Comparison of ENCODE assay signal across 20 mouse cellular contexts in the genomic region with DNA sequence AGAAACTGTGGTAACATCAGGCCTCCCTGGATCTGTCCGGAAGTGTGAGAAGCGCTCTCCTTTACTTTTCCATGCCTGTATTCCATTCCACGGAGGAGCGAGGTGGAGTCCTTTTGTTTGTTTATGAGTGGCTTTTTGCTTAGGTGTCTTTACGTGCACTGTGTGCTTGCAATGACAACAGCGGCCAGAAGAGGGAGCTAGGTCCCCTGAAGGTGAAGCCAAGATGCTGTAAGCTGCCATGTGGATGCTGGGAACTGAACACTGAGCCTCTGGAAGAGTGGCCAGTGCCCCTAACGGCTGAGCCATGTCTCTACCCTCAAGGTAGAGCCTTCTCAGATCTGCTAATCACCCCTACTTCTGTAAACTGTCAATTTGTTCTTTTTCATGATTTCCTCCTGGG. TPM values are rescaled to one million over a fixed set of nuclear protein-coding genes. Genes with fewer than 3 reads are reported as not detected.
DNase-seq lines count a peak whose midpoint lies in the region; ATAC-seq and TF ChIP-seq lines count a peak whose summit lies in the region.
"Had no signal": no experiment of that assay in that cellular context is flagged by ENCODE, and none has a peak within 500 bp of the region (broad histone marks: within the 10 kb centered on the region; RNA-seq: fewer than 3 reads in every experiment).

No protein-coding gene starts in this region.

- H3K27ac ChIP-seq in layer of hippocampus, adult 2 months: no peak overlapping the region
- H3K27ac ChIP-seq in thymus, adult 2 months (ENCODE audit: control insufficient read depth, insufficient read depth, low read length): no peak overlapping the region
- no peak overlapping the region for H3K27ac ChIP-seq in embryonic fibroblast, embryonic 13.5 days (ENCODE audit: insufficient read depth, low read length)
- H3K27ac ChIP-seq in gastrocnemius, adult 2 months: no peak overlapping the region
- H3K27ac ChIP-seq: forebrain, embryonic 15.5 days; heart, embryonic 13.5 days; limb, embryonic 12.5 days; midbrain, embryonic 12.5 days had no signal

- intact Hi-C loops in gastrocnemius, postnatal 14 days (cut with DNase I; ENCODE audit: low total_unique reads): loop anchor here (2.0 kb wide), 1 partner anchor 31 kb away; no protein-coding TSS in a partner anchor
- intact Hi-C loops in gastrocnemius, adult 2 months (cut with DNase I): no loop called here

- H3K27me3 ChIP-seq in thymus, adult 2 months (ENCODE audit: control insufficient read depth, insufficient read depth, low read length): no peaks in the 10 kb centered on the region
- H3K27me3 ChIP-seq: forebrain, embryonic 15.5 days; heart, embryonic 13.5 days; limb, embryonic 12.5 days; midbrain, embryonic 12.5 days had no signal

- H3K4me3 ChIP-seq in layer of hippocampus, adult 2 months: no peak overlapping the region
- H3K4me3 ChIP-seq in thymus, adult 2 months (ENCODE audit: control insufficient read depth, insufficient read depth, low read length): no peak overlapping the region
- H3K4me3 ChIP-seq in embryonic fibroblast, embryonic 13.5 days (ENCODE audit: insufficient read depth, low read length): no peak overlapping the region
- no peak overlapping the region for H3K4me3 ChIP-seq in gastrocnemius, adult 2 months
- H3K4me3 ChIP-seq: forebrain, embryonic 15.5 days; heart, embryonic 13.5 days; limb, embryonic 12.5 days; midbrain, embryonic 12.5 days had no signal

- H3K4me1 ChIP-seq in thymus, adult 2 months (replicated peaks; ENCODE audit: control insufficient read depth, insufficient read depth, low read length): no peaks in the 10 kb centered on the region
- no peaks in the 10 kb centered on the region for H3K4me1 ChIP-seq in embryonic fibroblast, embryonic 13.5 days (ENCODE audit: control insufficient read depth, insufficient read depth, low read length)
- H3K4me1 ChIP-seq: forebrain, embryonic 15.5 days; midbrain, embryonic 12.5 days had no signal

- 90% methylated on average over 7 of the region's 7 CpGs for WGBS in thymus, adult 2 months

- DNase-seq in layer of hippocampus, adult 2 months (ENCODE audit: low spot score in 2 of 2): no peak
- DNase-seq in layer of hippocampus, adult 8-10 months (ENCODE audit: low spot score in 2 of 2): no peak
- peak; percentile 44 for DNase-seq in thymus, postnatal 4 days
- no peak for DNase-seq in thymus, adult 2 months
- DNase-seq in gastrocnemius, postnatal 14 days: no peak
- DNase-seq in gastrocnemius, adult 2 months: no peak
- DNase-seq: adrenal gland, postnatal 25 days; cerebellum, adult 11-12 months; gastrocnemius, postnatal 10 days; kidney, adult 11 months; kidney, postnatal 4 days had no signal

- H3K36me3 ChIP-seq in thymus, adult 2 months (ENCODE audit: control insufficient read depth, insufficient read depth, low read length): no peaks in the 10 kb centered on the region
- H3K36me3 ChIP-seq: forebrain, embryonic 15.5 days; heart, embryonic 13.5 days; limb, embryonic 12.5 days; midbrain, embryonic 12.5 days had no signal

- peak; percentile 52 for TF ChIP-seq CTCF in layer of hippocampus, adult 2 months (conservative IDR thresholded peaks at IDR 0.05)
- no peak for TF ChIP-seq CTCF in thymus, adult 2 months (IDR thresholded peaks at IDR 0.05; ENCODE audit: borderline replicate concordance, control insufficient read depth, extremely low read depth, insufficient read depth, low read length, poor library complexity)
- peak; percentile 29; the same call in 1 of the 2 replicates for TF ChIP-seq CTCF in embryonic fibroblast, embryonic 13.5 days (IDR thresholded peaks at IDR 0.05; ENCODE audit: borderline replicate concordance, insufficient read depth, low read length)
- TF ChIP-seq CTCF in gastrocnemius, adult 2 months (IDR thresholded peaks at IDR 0.05): no peak

- no peak for ATAC-seq in activated CD4-positive, CD25-positive, alpha-beta regulatory T cell, adult 4 months
- ATAC-seq: forebrain, embryonic 15.5 days had no signal

- no peak for TF ChIP-seq POLR2A in thymus, adult 2 months (IDR thresholded peaks at IDR 0.05; ENCODE audit: control insufficient read depth, extremely low read depth, insufficient read depth, low read length, poor library complexity)
- TF ChIP-seq POLR2A in embryonic fibroblast, embryonic 13.5 days (IDR thresholded peaks at IDR 0.05; ENCODE audit: low read depth, low read length): no peak

RNA-seq across cellular contexts. Expression of a gene that starts 19.8 kb away (rescaled TPM):
- not detected for total RNA-seq in layer of hippocampus, adult 2 months (2021)
- under 1 TPM in 2 of 4 experiments, not detected in 2; 0.20 to 0.53 TPM for total RNA-seq in layer of hippocampus, adult 8-10 months (2022)
- polyA plus RNA-seq in thymus, adult 2 months (2012; rRNA removed): 0.31 and 0.40 TPM in 2 replicates
- polyA plus RNA-seq in embryonic fibroblast, embryonic 13.5 days (2011; ENCODE audit: insufficient read length, low read depth, missing spikeins): 2.7 and 7.0 TPM in 2 replicates
- total RNA-seq in gastrocnemius, postnatal 14 days (2021): under 1 TPM in 1 of 2 experiments, not detected in 1; 0.29 TPM
- total RNA-seq in gastrocnemius, adult 2 months (2021): not detected
- not detected for polyA plus RNA-seq in activated CD4-positive, CD25-positive, alpha-beta regulatory T cell, adult 4 months (2017; shearing (Covaris generic))
- total RNA-seq: gastrocnemius, postnatal 10 days had no signal
- polyA plus RNA-seq: forebrain, embryonic 15.5 days; heart, embryonic 13.5 days; hindbrain, embryonic 11.5 days; lung, embryonic 16.5 days; midbrain, embryonic 12.5 days; stomach, embryonic 14.5 days had no signal

RNA-seq across cellular contexts. Expression of a gene that starts 32.5 kb away (rescaled TPM):
- not detected for total RNA-seq in layer of hippocampus, adult 2 months (2021)
- not detected for total RNA-seq in layer of hippocampus, adult 8-10 months (2022)
- 0.05 TPM in 1 of 2 replicates, not detected in the other for polyA plus RNA-seq in thymus, adult 2 months (2012; rRNA removed)
- polyA plus RNA-seq in embryonic fibroblast, embryonic 13.5 days (2011; ENCODE audit: insufficient read length, low read depth, missing spikeins): not detected in 2 replicates
- not detected for total RNA-seq in gastrocnemius, postnatal 14 days (2021)
- not detected for total RNA-seq in gastrocnemius, adult 2 months (2021)
- polyA plus RNA-seq in activated CD4-positive, CD25-positive, alpha-beta regulatory T cell, adult 4 months (2017; shearing (Covaris generic)): not detected
- total RNA-seq: adrenal gland, postnatal 25 days; gastrocnemius, postnatal 10 days had no signal
- polyA plus RNA-seq: forebrain, embryonic 15.5 days; heart, embryonic 13.5 days; hindbrain, embryonic 11.5 days; limb, embryonic 12.5 days; lung, embryonic 16.5 days; midbrain, embryonic 12.5 days; stomach, embryonic 14.5 days had no signal

RNA-seq across cellular contexts. Expression of a gene that starts 55.2 kb away (rescaled TPM):
- 100 to 1,000 TPM; 416 to 423 TPM for total RNA-seq in layer of hippocampus, adult 2 months (2021)
- 100 to 1,000 TPM; 419 to 457 (median 441) TPM for total RNA-seq in layer of hippocampus, adult 8-10 months (2022)
- polyA plus RNA-seq in thymus, adult 2 months (2012; rRNA removed): 296 and 344 TPM in 2 replicates
- 672 and 858 TPM in 2 replicates for polyA plus RNA-seq in embryonic fibroblast, embryonic 13.5 days (2011; ENCODE audit: insufficient read length, low read depth, missing spikeins)
- total RNA-seq in gastrocnemius, postnatal 14 days (2021): 100 to 1,000 TPM; 371 to 430 TPM
- total RNA-seq in gastrocnemius, adult 2 months (2021): 10 to 100 TPM; 68.1 to 92.0 TPM
- polyA plus RNA-seq in activated CD4-positive, CD25-positive, alpha-beta regulatory T cell, adult 4 months (2017; shearing (Covaris generic)): 100 to 1,000 TPM; 543 to 642 TPM

Comparison
In these comparisons a context has a peak if more than half of its experiments do, and no peak if none do; other contexts are left out.
1. CTCF ChIP-seq: peak in layer of hippocampus, adult 2 months (single experiment) and embryonic fibroblast, embryonic 13.5 days (single experiment); none in thymus, adult 2 months (single experiment) and gastrocnemius, adult 2 months (single experiment).